Mouse (Mus musculus): Measurements from ENCODE around the gene Itgad. TPM values are rescaled to one million over a fixed set of nuclear protein-coding genes. Genes with fewer than 3 reads are reported as not detected.

Itgad gene
- 3.9 and 5.6 TPM in 2 replicates for polyA plus RNA-seq (2015; fragmentation: Nextera tagmentation; extraction: Ambion mirVana)

DNA sequence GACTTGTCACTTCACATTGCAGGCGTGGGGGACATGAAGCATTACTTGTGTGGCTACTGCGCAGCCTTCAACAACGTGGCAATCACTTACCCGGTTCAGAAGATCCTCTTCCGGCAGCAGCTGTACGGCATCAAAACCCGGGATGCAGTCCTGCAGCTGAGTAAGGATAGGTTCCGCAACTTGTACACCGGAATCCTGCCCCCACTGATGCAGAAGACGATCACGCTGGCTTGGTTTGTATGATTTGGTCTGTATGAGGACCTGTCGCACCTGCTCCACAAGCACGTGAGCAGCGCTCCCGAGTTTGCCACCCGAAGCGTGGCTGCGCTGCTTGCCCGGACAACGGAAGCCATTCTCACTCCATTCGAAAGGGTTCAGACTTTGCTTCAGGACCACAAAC, at the start of gene Itgad:
Itgad (plus strand) TSS at position 301 of the 400 bp plus-strand sequence.

GRCm38 (mm10) chr7:128128741-128129720, 25.1 kb upstream of the Itgad start, which contains the start of gene Itgax:
TSS of gene Itgax (plus strand) at chr7:128129547.

DNA sequence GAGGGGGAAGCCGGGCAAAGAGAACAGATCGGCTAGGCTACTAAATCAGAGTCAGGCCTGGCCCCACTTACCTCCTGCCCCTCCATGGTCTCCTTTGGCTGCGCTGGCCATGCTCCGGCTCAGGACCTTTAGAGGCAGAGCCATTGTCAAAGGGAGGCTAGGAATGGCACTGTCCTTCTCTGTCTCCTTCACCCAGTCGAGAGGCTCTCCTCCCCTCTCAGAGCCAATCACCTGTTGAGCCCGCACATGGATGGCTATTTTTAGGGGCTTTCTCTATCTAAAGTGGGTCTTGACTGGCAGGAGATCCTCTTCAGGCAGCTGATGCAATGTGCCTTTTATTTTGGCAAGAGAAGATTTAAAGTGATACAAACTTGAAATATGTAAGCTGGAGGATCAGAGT, 52.0 kb downstream of the Itgad start, which contains the start of gene Cox6a2:
Cox6a2 (minus strand) TSS at position 236 of the 400 bp plus-strand sequence.

DNA sequence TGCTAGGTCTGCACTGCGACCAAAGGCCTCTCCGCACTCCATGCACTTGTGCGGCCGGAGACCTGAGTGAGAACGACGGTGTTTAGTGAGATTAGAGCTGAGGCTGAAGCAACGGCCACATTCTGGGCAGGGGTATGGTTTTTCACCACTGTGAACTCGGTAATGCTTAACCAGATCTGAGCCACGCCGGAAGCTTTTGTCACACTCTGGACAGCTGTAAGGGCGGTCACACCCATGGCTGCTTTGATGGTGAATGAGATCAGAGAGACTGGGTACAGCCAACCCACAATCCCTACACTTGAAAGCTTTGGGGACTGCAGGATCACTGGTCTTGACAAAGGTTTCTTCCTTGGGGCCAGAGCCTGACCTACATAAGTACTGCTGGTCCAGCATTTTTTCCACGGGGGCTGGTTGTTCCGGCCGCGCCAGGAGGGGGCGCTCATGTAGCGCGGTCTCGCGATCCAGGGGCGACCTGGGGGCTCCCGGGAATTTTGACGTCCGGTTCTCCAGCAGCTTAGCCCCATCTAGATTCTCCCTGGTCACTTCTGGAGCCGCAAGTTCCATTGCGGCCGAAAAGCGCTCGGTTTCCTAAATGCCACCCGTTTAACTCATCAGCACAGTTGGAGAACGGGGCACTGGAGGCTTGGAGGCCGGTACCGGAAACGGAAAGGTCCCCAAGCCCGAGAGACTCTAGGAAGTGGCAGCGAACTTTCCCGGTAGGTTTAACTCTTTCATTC, 82.8 kb downstream of the Itgad start, which contains the start of gene Armc5:
Armc5 (plus strand) TSS at position 487 of the 737 bp plus-strand sequence.

GRCm38 (mm10) chr7:128237927-128238778, 84.0 kb downstream of the Itgad start, which contains the start of gene 9130023H24Rik:
TSS of gene 9130023H24Rik (minus strand) at chr7:128238031.

GRCm38 (mm10) chr7:128246496-128247391, 92.6 kb downstream of the Itgad start, which contains the start of gene Tgfb1i1:
TSS of gene Tgfb1i1 (plus strand) at chr7:128246812.

DNA sequence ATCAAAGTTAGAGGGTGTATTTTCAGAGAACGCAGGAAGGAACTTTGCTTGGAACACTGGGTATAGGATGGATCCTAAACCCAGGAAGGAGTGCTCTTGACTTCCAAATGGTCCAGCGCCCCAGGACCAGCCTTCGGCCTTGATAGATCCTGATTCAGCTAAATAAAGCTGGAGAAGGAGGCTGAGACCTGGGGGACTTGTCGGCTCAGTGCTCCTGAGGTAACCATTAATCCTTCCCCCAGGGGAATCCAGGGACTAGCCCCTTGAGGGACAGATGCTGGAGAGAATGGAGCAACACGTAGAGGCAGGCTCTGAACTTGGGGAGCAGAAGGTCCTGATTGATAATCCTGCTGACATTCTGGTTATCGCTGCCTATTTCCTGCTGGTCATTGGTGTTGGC, 111.2 kb downstream of the Itgad start, which contains the start of gene Slc5a2:
Slc5a2 (plus strand) TSS at position 247 of the 400 bp plus-strand sequence.

Other genes starting within 250 kb of the Itgad start
- 19.3 and 20.4 TPM in 2 replicates for gene Kat8, start 241.9 kb upstream of the Itgad start, polyA plus RNA-seq (2015; fragmentation: Nextera tagmentation; extraction: Ambion mirVana)
- gene Prss8, start 224.3 kb upstream of the Itgad start, polyA plus RNA-seq (2015; fragmentation: Nextera tagmentation; extraction: Ambion mirVana): 0.52 and 0.64 TPM in 2 replicates
- 1.9 TPM in 2 replicates for gene Prss36, start 207.7 kb upstream of the Itgad start, polyA plus RNA-seq (2015; fragmentation: Nextera tagmentation; extraction: Ambion mirVana)
- 194 and 202 TPM in 2 replicates for gene Fus, start 186.9 kb upstream of the Itgad start, polyA plus RNA-seq (2015; fragmentation: Nextera tagmentation; extraction: Ambion mirVana)
- 59.4 and 76.0 TPM in 2 replicates for gene Pycard, start 160.5 kb upstream of the Itgad start, polyA plus RNA-seq (2015; fragmentation: Nextera tagmentation; extraction: Ambion mirVana)
- not detected in 2 replicates for gene Trim72, start 150.4 kb upstream of the Itgad start, polyA plus RNA-seq (2015; fragmentation: Nextera tagmentation; extraction: Ambion mirVana)
- 18.0 and 24.5 TPM in 2 replicates for gene Itgam, start 91.7 kb upstream of the Itgad start, polyA plus RNA-seq (2015; fragmentation: Nextera tagmentation; extraction: Ambion mirVana)
- 0.92 and 0.96 TPM in 2 replicates for gene Gm49368, start 91.7 kb upstream of the Itgad start, polyA plus RNA-seq (2015; fragmentation: Nextera tagmentation; extraction: Ambion mirVana)
- gene Itgax, start 24.8 kb upstream of the Itgad start, polyA plus RNA-seq (2015; fragmentation: Nextera tagmentation; extraction: Ambion mirVana): 1.8 and 2.1 TPM in 2 replicates
- 0.88 and 1.3 TPM in 2 replicates for gene Cox6a2, start 52.0 kb downstream of the Itgad start, polyA plus RNA-seq (2015; fragmentation: Nextera tagmentation; extraction: Ambion mirVana)
- gene Armc5, start 83.0 kb downstream of the Itgad start, polyA plus RNA-seq (2015; fragmentation: Nextera tagmentation; extraction: Ambion mirVana): 9.4 and 10.8 TPM in 2 replicates
- 2.2 and 3.9 TPM in 2 replicates for gene 9130023H24Rik, start 83.7 kb downstream of the Itgad start, polyA plus RNA-seq (2015; fragmentation: Nextera tagmentation; extraction: Ambion mirVana)
- gene Tgfb1i1, start 92.4 kb downstream of the Itgad start, polyA plus RNA-seq (2015; fragmentation: Nextera tagmentation; extraction: Ambion mirVana): 32.3 and 33.7 TPM in 2 replicates
- 3.0 and 3.6 TPM in 2 replicates for gene Slc5a2, start 111.3 kb downstream of the Itgad start, polyA plus RNA-seq (2015; fragmentation: Nextera tagmentation; extraction: Ambion mirVana)
- 17.1 and 17.8 TPM in 2 replicates for gene BC017158, start 143.8 kb downstream of the Itgad start, polyA plus RNA-seq (2015; fragmentation: Nextera tagmentation; extraction: Ambion mirVana)

Data from spleen, postnatal 0 days (tissue).